Mouse (Mus musculus): ENCODE measurements around the gene Utp20. TPM values are rescaled to one million over a fixed set of nuclear protein-coding genes. Genes with fewer than 3 reads are reported as not detected.
"Not testable (repeated sequence)": the region's sequence is repeated elsewhere in the genome, so short reads cannot be mapped to it uniquely, and the experiment has no call there.

Gene Utp20
- polyA plus RNA-seq, 1 experiment from 2014 or later, result 12.7 TPM

GRCm38 (mm10) chr10:88796939-88797338, 29.7 kb downstream of the Utp20 start:
- H3K4me3 ChIP-seq (ENCODE audit: low read length), result no peak overlapping the region
- peaks cover 11% of the 10 kb centered on the region for H3K36me3 ChIP-seq (ENCODE audit: control insufficient read depth, insufficient read depth, low read length)
- H3K27me3 ChIP-seq (ENCODE audit: control insufficient read depth, insufficient read depth, low read depth, low read length), result no peaks in the 10 kb centered on the region
- no peaks in the 10 kb centered on the region for H3K9me3 ChIP-seq (ENCODE audit: control insufficient read depth, low read length)
- ATAC-seq (ENCODE audit: low read depth), result no peak
- H3K27ac ChIP-seq (ENCODE audit: low read length), result no peak overlapping the region
- 86% methylated on average over 4 of the region's 4 CpGs for WGBS
- no peaks in the 10 kb centered on the region for H3K4me1 ChIP-seq (replicated peaks; ENCODE audit: control insufficient read depth, insufficient read depth, low read length)
- no peak overlapping the region for H3K9ac ChIP-seq (ENCODE audit: low read length)
- H3K4me2 ChIP-seq (ENCODE audit: low read depth, low read length), result no peak overlapping the region

DNA sequence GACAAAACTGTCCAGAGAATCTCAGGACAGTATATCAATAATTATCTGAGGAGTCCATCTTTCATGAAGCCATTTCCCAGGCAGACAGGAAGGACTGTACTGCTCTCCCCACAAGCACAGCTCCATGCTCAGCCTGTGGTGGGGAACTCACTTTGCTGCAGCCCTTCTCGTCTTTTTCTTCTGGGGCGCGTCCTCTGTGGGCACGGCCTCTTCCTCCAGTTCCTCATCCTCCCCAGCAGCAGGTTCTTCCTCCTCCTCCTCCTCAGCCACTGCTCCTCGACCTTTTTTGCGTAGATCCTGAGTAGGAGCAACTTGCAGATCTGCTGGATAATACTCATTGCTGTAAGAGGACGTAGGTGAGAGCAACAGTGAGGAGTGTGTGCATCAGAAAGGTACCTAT, 31.4 kb downstream of the Utp20 start:
- no peak overlapping the region for H3K4me3 ChIP-seq (ENCODE audit: low read length)
- no peaks in the 10 kb centered on the region for H3K4me1 ChIP-seq (replicated peaks; ENCODE audit: control insufficient read depth, insufficient read depth, low read length)
- no peaks in the 10 kb centered on the region for H3K9me3 ChIP-seq (ENCODE audit: control insufficient read depth, low read length)
- no peak overlapping the region for H3K9ac ChIP-seq (ENCODE audit: low read length)
- no peak overlapping the region for H3K4me2 ChIP-seq (ENCODE audit: low read depth, low read length)
- H3K27me3 ChIP-seq (ENCODE audit: control insufficient read depth, insufficient read depth, low read depth, low read length), result no peaks in the 10 kb centered on the region
- H3K27ac ChIP-seq (ENCODE audit: low read length), result no peak overlapping the region
- 91% methylated on average over 7 of the region's 7 CpGs for WGBS
- peaks cover 13% of the 10 kb centered on the region for H3K36me3 ChIP-seq (ENCODE audit: control insufficient read depth, insufficient read depth, low read length)
- ATAC-seq (ENCODE audit: low read depth), result no peak

GRCm38 (mm10) chr10:88794606-88795005, 32.0 kb downstream of the Utp20 start:
- Histone ChIP-seq H3K9ac (ENCODE audit: low read length) (no peak overlapping the region), H3K4me1 (replicated peaks; ENCODE audit: control insufficient read depth, insufficient read depth, low read length) (no peaks in the 10 kb centered on the region), H3K27ac (ENCODE audit: low read length) (no peak overlapping the region), H3K36me3 (ENCODE audit: control insufficient read depth, insufficient read depth, low read length) (peaks cover 15% of the 10 kb centered on the region), H3K27me3 (ENCODE audit: control insufficient read depth, insufficient read depth, low read depth, low read length) (no peaks in the 10 kb centered on the region), H3K4me3 (ENCODE audit: low read length) (no peak overlapping the region), H3K4me2 (ENCODE audit: low read depth, low read length) (no peak overlapping the region), H3K9me3 (ENCODE audit: control insufficient read depth, low read length) (no peaks in the 10 kb centered on the region)
- WGBS, result 82% methylated on average over 8 of the region's 8 CpGs
- ATAC-seq (ENCODE audit: low read depth), result no peak

- Histone ChIP-seq H3K9ac (ENCODE audit: low read length) (no peak overlapping the region), H3K4me2 (ENCODE audit: low read depth, low read length) (no peak overlapping the region), H3K4me1 (replicated peaks; ENCODE audit: control insufficient read depth, insufficient read depth, low read length) (no peaks in the 10 kb centered on the region), H3K27ac (ENCODE audit: low read length) (no peak overlapping the region), H3K4me3 (ENCODE audit: low read length) (no peak overlapping the region), H3K9me3 (ENCODE audit: control insufficient read depth, low read length) (no peaks in the 10 kb centered on the region), H3K36me3 (ENCODE audit: control insufficient read depth, insufficient read depth, low read length) (peaks cover 16% of the 10 kb centered on the region), H3K27me3 (ENCODE audit: control insufficient read depth, insufficient read depth, low read depth, low read length) (no peaks in the 10 kb centered on the region)
- no peak for ATAC-seq (ENCODE audit: low read depth)
Observed at GRCm38 (mm10) chr10:88793671-88794070, 32.9 kb downstream of the Utp20 start.

DNA sequence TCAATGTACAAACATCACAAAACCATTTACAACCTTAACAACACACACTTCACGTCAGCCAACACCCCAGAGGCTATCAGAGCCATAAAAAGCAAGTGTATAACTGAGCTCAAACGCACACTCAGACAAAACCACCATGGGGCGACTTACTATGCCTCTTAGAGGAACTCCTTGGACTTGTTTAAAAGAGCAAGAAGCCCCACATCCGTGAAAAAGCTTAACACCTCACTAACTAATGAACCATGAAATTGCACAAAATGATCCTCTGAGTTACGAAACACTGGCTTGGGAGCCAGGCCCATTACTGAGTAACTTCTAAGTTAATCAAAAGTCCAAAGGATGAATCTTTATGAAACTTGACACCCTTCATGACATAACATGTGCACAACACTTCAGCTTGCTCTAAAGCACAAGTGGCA, 42.1 kb downstream of the Utp20 start:
- Histone ChIP-seq H3K9ac (ENCODE audit: low read length) (no peak overlapping the region), H3K27ac (ENCODE audit: low read length) (no peak overlapping the region), H3K9me3 (ENCODE audit: control insufficient read depth, low read length) (no peaks in the 10 kb centered on the region), H3K4me2 (ENCODE audit: low read depth, low read length) (no peak overlapping the region), H3K4me1 (replicated peaks; ENCODE audit: control insufficient read depth, insufficient read depth, low read length) (no peaks in the 10 kb centered on the region), H3K27me3 (ENCODE audit: control insufficient read depth, insufficient read depth, low read depth, low read length) (no peaks in the 10 kb centered on the region), H3K36me3 (ENCODE audit: control insufficient read depth, insufficient read depth, low read length) (peaks cover 7% of the 10 kb centered on the region), H3K4me3 (ENCODE audit: low read length) (no peak overlapping the region)
- 67% methylated on average over 5 of the region's 5 CpGs for WGBS
- ATAC-seq (ENCODE audit: low read depth), result no peak

GRCm38 (mm10) chr10:88783941-88784340, 42.7 kb downstream of the Utp20 start:
- Histone ChIP-seq H3K27ac (ENCODE audit: low read length) (no peak overlapping the region), H3K27me3 (ENCODE audit: control insufficient read depth, insufficient read depth, low read depth, low read length) (no peaks in the 10 kb centered on the region), H3K36me3 (ENCODE audit: control insufficient read depth, insufficient read depth, low read length) (peaks cover 7% of the 10 kb centered on the region), H3K4me1 (replicated peaks; ENCODE audit: control insufficient read depth, insufficient read depth, low read length) (no peaks in the 10 kb centered on the region), H3K9ac (ENCODE audit: low read length) (no peak overlapping the region), H3K4me3 (ENCODE audit: low read length) (no peak overlapping the region), H3K4me2 (ENCODE audit: low read depth, low read length) (no peak overlapping the region), H3K9me3 (ENCODE audit: control insufficient read depth, low read length) (no peaks in the 10 kb centered on the region)
- no peak for ATAC-seq (ENCODE audit: low read depth)
- WGBS, result 93% methylated on average over 5 of the region's 5 CpGs

DNA sequence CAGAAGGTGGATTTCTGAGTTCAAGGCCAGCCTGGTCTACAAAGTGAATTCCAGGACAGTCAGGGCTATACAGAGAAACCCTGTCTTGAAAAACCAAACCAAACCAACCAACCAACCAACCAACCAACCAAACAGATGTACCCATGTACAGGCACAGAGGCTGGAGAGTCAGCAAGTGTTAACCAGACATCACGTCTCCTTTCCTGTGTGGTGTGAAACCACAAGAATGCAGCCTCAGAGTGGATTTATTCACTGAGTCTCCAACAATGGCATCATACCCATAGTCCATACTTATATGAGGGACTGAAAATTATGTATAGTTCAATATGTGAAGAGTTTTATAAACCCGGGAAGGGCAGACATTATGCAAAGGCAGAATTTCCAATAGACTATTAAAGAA, 43.5 kb downstream of the Utp20 start:
- H3K27me3 ChIP-seq (ENCODE audit: control insufficient read depth, insufficient read depth, low read depth, low read length); H3K9ac ChIP-seq (ENCODE audit: low read length); H3K4me2 ChIP-seq (ENCODE audit: low read depth, low read length); H3K4me3 ChIP-seq (ENCODE audit: low read length); H3K36me3 ChIP-seq (ENCODE audit: control insufficient read depth, insufficient read depth, low read length); H3K9me3 ChIP-seq (ENCODE audit: control insufficient read depth, low read length); H3K27ac ChIP-seq (ENCODE audit: low read length); H3K4me1 ChIP-seq (replicated peaks; ENCODE audit: control insufficient read depth, insufficient read depth, low read length); ATAC-seq (ENCODE audit: low read depth): not testable (repeated sequence)
- 78% methylated on average over 2 of the region's 2 CpGs for WGBS

GRCm38 (mm10) chr10:88780716-88781115, 45.9 kb downstream of the Utp20 start:
- H3K36me3 ChIP-seq (ENCODE audit: control insufficient read depth, insufficient read depth, low read length), result peaks cover 6% of the 10 kb centered on the region
- no peak overlapping the region for H3K4me3 ChIP-seq (ENCODE audit: low read length)
- H3K27ac ChIP-seq (ENCODE audit: low read length), result no peak overlapping the region
- no peak overlapping the region for H3K4me2 ChIP-seq (ENCODE audit: low read depth, low read length)
- ATAC-seq (ENCODE audit: low read depth), result no peak
- H3K9me3 ChIP-seq (ENCODE audit: control insufficient read depth, low read length), result no peaks in the 10 kb centered on the region
- H3K9ac ChIP-seq (ENCODE audit: low read length), result no peak overlapping the region
- no peaks in the 10 kb centered on the region for H3K27me3 ChIP-seq (ENCODE audit: control insufficient read depth, insufficient read depth, low read depth, low read length)
- WGBS, result 84% methylated on average over 4 of the region's 4 CpGs
- no peaks in the 10 kb centered on the region for H3K4me1 ChIP-seq (replicated peaks; ENCODE audit: control insufficient read depth, insufficient read depth, low read length)

DNA sequence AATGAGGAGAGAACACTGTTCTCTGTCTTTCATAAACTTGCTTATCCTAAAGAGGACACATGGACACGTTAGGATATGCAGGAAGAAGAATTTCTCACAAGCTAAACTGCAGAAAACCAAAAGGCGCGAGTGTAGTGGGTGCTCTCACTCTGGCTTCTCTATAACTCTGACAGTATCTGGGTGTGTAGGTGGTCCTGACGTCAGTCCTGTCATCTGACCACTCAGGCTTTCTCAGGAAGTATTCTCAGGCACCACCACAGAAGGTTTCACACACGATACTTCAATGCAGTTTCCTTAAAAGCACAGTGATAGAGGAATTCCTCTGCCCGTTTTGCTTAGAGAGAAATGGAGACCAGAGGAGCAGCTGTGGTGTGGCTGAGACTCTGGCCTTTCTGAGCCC, 50.4 kb downstream of the Utp20 start:
- Histone ChIP-seq H3K4me1 (replicated peaks; ENCODE audit: control insufficient read depth, insufficient read depth, low read length) (no peaks in the 10 kb centered on the region), H3K27me3 (ENCODE audit: control insufficient read depth, insufficient read depth, low read depth, low read length) (no peaks in the 10 kb centered on the region), H3K27ac (ENCODE audit: low read length) (no peak overlapping the region), H3K9ac (ENCODE audit: low read length) (no peak overlapping the region), H3K36me3 (ENCODE audit: control insufficient read depth, insufficient read depth, low read length) (peaks cover 14% of the 10 kb centered on the region), H3K4me2 (ENCODE audit: low read depth, low read length) (no peak overlapping the region), H3K9me3 (ENCODE audit: control insufficient read depth, low read length) (no peaks in the 10 kb centered on the region), H3K4me3 (ENCODE audit: low read length) (no peak overlapping the region)
- 77% methylated on average over 6 of the region's 6 CpGs for WGBS
- ATAC-seq (ENCODE audit: low read depth), result no peak

DNA sequence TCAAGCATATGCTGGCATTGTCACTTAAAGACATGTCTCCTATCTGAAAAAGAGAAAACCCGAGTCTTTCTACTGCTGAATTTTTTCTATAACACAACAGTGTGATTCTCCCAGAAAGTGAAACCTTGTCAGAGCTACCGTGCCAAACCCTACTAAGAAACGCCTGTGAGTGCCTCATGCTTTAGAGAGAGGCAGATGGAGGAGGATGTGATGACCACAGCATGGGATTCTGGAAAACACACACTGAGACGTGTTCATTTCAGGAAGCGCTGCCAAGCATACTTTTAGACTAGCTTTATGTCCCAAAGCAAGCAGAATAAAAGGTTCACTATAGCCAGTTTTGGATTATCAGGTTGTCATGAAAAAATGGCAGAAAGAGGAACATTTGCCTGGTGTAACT, 53.6 kb downstream of the Utp20 start:
- H3K27ac ChIP-seq (ENCODE audit: low read length); ATAC-seq (ENCODE audit: low read depth); H3K4me3 ChIP-seq (ENCODE audit: low read length); H3K4me1 ChIP-seq (replicated peaks; ENCODE audit: control insufficient read depth, insufficient read depth, low read length); H3K27me3 ChIP-seq (ENCODE audit: control insufficient read depth, insufficient read depth, low read depth, low read length); H3K9me3 ChIP-seq (ENCODE audit: control insufficient read depth, low read length); H3K4me2 ChIP-seq (ENCODE audit: low read depth, low read length); H3K9ac ChIP-seq (ENCODE audit: low read length): not testable (repeated sequence)
- WGBS, result 76% methylated on average over 5 of the region's 5 CpGs
- peaks cover 21% of the 10 kb centered on the region for H3K36me3 ChIP-seq (ENCODE audit: control insufficient read depth, insufficient read depth, low read length)

Data from lung, embryonic 16.5 days (tissue).